Mouse (Mus musculus) CH12.LX (cell line): ENCODE measurements around the gene Wnt5b. TPM values are rescaled to one million over a fixed set of nuclear protein-coding genes. Genes with fewer than 3 reads are reported as not detected.
A peak's percentile ranks its signal among the peaks of the same experiment; 100 is the strongest.

Experiments used
- DNase-seq: peaks from one replicate; pipeline ENCODE4 v3.0.0-alpha.2; 2013; ENCODE audit errors: extremely low read depth
- H3K27ac ChIP-seq: 2 replicates; pipeline ENCODE4 v1.5.1; 2012; ENCODE audit warnings: low read depth, mild to moderate bottlenecking, control low read depth, moderate library complexity; ENCODE audit not compliant: insufficient read depth
- H3K27me3 ChIP-seq: replicated peaks from 2 replicates; pipeline ENCODE3; 2012; ENCODE audit warnings: inconsistent platforms
- H3K36me3 ChIP-seq, 2 experiments: replicated peaks in 1 of 2; 2 replicates each; pipeline versions ENCODE3 to v1.6.1; 2012; ENCODE audit warnings: inconsistent platforms in 1 of 2, low read length in 1 of 2, mild to moderate bottlenecking in 1 of 2, mixed read lengths in 1 of 2, moderate library complexity in 1 of 2; ENCODE audit not compliant: control insufficient read depth in 1 of 2, insufficient read depth in 1 of 2
- H3K4me1 ChIP-seq, 2 experiments: 2 replicates each; pipeline ENCODE4 v1.6.1; 2012; ENCODE audit warnings: inconsistent platforms in 1 of 2, moderate library complexity in 1 of 2; ENCODE audit not compliant: insufficient read depth in 2 of 2, control insufficient read depth in 1 of 2
- H3K4me2 ChIP-seq: 2 replicates; pipeline ENCODE4 v1.6.1; 2012; ENCODE audit warnings: low read depth, mild to moderate bottlenecking, control low read depth; ENCODE audit not compliant: poor library complexity, insufficient read depth, severe bottlenecking
- H3K4me3 ChIP-seq, 3 experiments: fragments of 150-350 bp in 1 of 3; sonication (generic) in 1 of 3; replicated peaks in 1 of 3; 2 replicates each; pipeline versions ENCODE3 to v1.5.1; 2011 to 2012; ENCODE audit warnings: low read depth in 2 of 3, low read length in 2 of 3, mild to moderate bottlenecking in 2 of 3, moderate library complexity in 2 of 3, control low read depth in 1 of 3, improper control_type of control experiment in 1 of 3, inconsistent platforms in 1 of 3, mixed read lengths in 1 of 3; ENCODE audit not compliant: poor library complexity in 1 of 3
- H3K79me2 ChIP-seq: replicated peaks from 2 replicates; pipeline ENCODE4 v1.6.1; 2012; ENCODE audit warnings: mild to moderate bottlenecking, moderate library complexity; ENCODE audit not compliant: control insufficient read depth, poor library complexity, insufficient read depth, severe bottlenecking; ENCODE audit errors: extremely low read depth
- H3K9ac ChIP-seq: 2 replicates; pipeline ENCODE4 v1.6.1; 2012; ENCODE audit warnings: low read depth, mild to moderate bottlenecking, control low read depth, moderate library complexity; ENCODE audit not compliant: insufficient read depth
- H3K9me3 ChIP-seq: replicated peaks from 2 replicates; pipeline ENCODE3; 2012; ENCODE audit warnings: low read length, inconsistent platforms, mixed read lengths
- CHD2 ChIP-seq: IDR thresholded peaks from 2 replicates; pipeline ENCODE4 v1.6.1; 2011; ENCODE audit warnings: low read length, improper control_type of control experiment
- CTCF ChIP-seq, 2 experiments: IDR thresholded peaks in 1 of 2; conservative IDR thresholded peaks in 1 of 2; 2 replicates each; pipeline ENCODE4 v1.5.1; 2011 to 2012; ENCODE audit warnings: low read depth in 2 of 2, low read length in 2 of 2, improper control_type of control experiment in 1 of 2, inconsistent platforms in 1 of 2, mild to moderate bottlenecking in 1 of 2, moderate library complexity in 1 of 2
- ELF1 ChIP-seq: IDR thresholded peaks from 2 replicates; pipeline ENCODE4 v1.6.1; 2014; ENCODE audit warnings: low read depth, mild to moderate bottlenecking, inconsistent platforms, low read length, improper control_type of control experiment
- HCFC1 ChIP-seq: IDR thresholded peaks from 2 replicates; pipeline ENCODE4 v1.6.1; 2012; ENCODE audit warnings: low read depth, mild to moderate bottlenecking, inconsistent platforms, low read length, improper control_type of control experiment
- JUN ChIP-seq: IDR thresholded peaks from 2 replicates; pipeline ENCODE4 v1.6.1; 2011; ENCODE audit warnings: low read depth, mild to moderate bottlenecking, low read length, improper control_type of control experiment, moderate library complexity; ENCODE audit not compliant: insufficient read depth
- JUND ChIP-seq: conservative IDR thresholded peaks from 2 replicates; pipeline ENCODE4 v1.6.1; 2011; ENCODE audit warnings: low read depth, low read length, improper control_type of control experiment
- MAX ChIP-seq: IDR thresholded peaks from 2 replicates; pipeline ENCODE4 v1.6.1; 2011; ENCODE audit warnings: low read length, improper control_type of control experiment
- MEF2A ChIP-seq: IDR thresholded peaks from 2 replicates; pipeline ENCODE4 v1.6.1; 2014; ENCODE audit warnings: low read depth, mild to moderate bottlenecking, inconsistent platforms, low read length, improper control_type of control experiment, borderline replicate concordance
- MYC ChIP-seq: IDR thresholded peaks from 2 replicates; pipeline ENCODE4 v1.6.1; 2011; ENCODE audit warnings: low read depth, mild to moderate bottlenecking, improper control_type of control experiment, low read length
- NRF1 ChIP-seq: IDR thresholded peaks from 2 replicates; pipeline ENCODE4 v1.6.1; 2014; ENCODE audit warnings: low read depth, mild to moderate bottlenecking, inconsistent platforms, low read length, improper control_type of control experiment, moderate library complexity
- PAX5 ChIP-seq: IDR thresholded peaks from 2 replicates; pipeline ENCODE4 v1.6.1; 2012; ENCODE audit warnings: low read length, inconsistent platforms, mixed read lengths
- RCOR1 ChIP-seq: conservative IDR thresholded peaks from 2 replicates; pipeline ENCODE4 v1.6.1; 2012; ENCODE audit warnings: low read depth, mild to moderate bottlenecking, inconsistent platforms, low read length, improper control_type of control experiment
- SIN3A ChIP-seq: IDR thresholded peaks from 2 replicates; pipeline ENCODE4 v1.6.1; 2012; ENCODE audit warnings: low read length, improper control_type of control experiment, inconsistent platforms
- TCF12 ChIP-seq: IDR thresholded peaks from 2 replicates; pipeline ENCODE4 v1.6.1; 2014; ENCODE audit warnings: low read depth, mild to moderate bottlenecking, inconsistent platforms, low read length, improper control_type of control experiment
- ZC3H11A ChIP-seq: IDR thresholded peaks from 2 replicates; pipeline ENCODE4 v1.6.1; 2012; ENCODE audit warnings: low read depth, mild to moderate bottlenecking, inconsistent platforms, low read length, improper control_type of control experiment
- ZKSCAN1 ChIP-seq: IDR thresholded peaks from 2 replicates; pipeline ENCODE4 v1.6.1; 2012; ENCODE audit warnings: low read depth, inconsistent platforms, low read length, improper control_type of control experiment, borderline replicate concordance
- dilution Hi-C: fragments of 300-500 bp; cut with MboI; formaldehyde crosslinking; loops from 2 replicates; pipeline ENCODE4 v1.14.3; 2020; ENCODE audit warnings: low sequenced_read_pairs; ENCODE audit not compliant: extremely low pct_unique_long_range_greater_than_20kb, extremely low pct_ligation_motif_present
- in situ Hi-C: fragments of 300-500 bp; cut with MboI; formaldehyde crosslinking; loops from 3 replicates; pipeline ENCODE4 v1.14.3; 2019; ENCODE audit warnings: low sequenced_read_pairs, low pct_ligation_motif_present, low pct_unique_long_range_greater_than_20kb, mixed read lengths
- polyA plus RNA-seq: library from polyadenylated mRNA; unstranded; fragments of >175 nt; gene quantifications from 2 replicates; pipeline ENCODE4 v1.2.1, GENCODE M21; 2012; ENCODE audit warnings: low read depth; ENCODE audit not compliant: insufficient read length
- total RNA-seq, 2 experiments: library from RNA; depleted of rRNA; stranded (reverse); fragments of 300-350 nt in 1 of 2; fragments of >200 nt in 1 of 2; gene quantifications; 2 replicates each; pipeline ENCODE4 v1.2.3; 2012 to 2014

The Wnt5b gene
- total and polyA plus RNA-seq, 3 experiments, result 1.2 to 2.0 (median 1.5) TPM

- DNase-seq, result no peak
- dilution Hi-C loops (no loop called here), in situ Hi-C loops (no loop called here)
- H3K27ac ChIP-seq, result no peak overlapping the region
- no peaks in the 10 kb centered on the region for H3K27me3 ChIP-seq
- H3K4me3 ChIP-seq, result no peak overlapping the region
- H3K4me2 ChIP-seq, result no peak overlapping the region
- TF ChIP-seq JUN, result no peak
- TF ChIP-seq MAX, result no peak
- no peak for TF ChIP-seq ELF1
- TF ChIP-seq PAX5, result no peak
- no peak for TF ChIP-seq JUND
- TF ChIP-seq TCF12, result no peak
- no peak for TF ChIP-seq ZKSCAN1
- no peak for TF ChIP-seq ZC3H11A
- TF ChIP-seq MEF2A, result no peak
- peaks cover 4% of the 10 kb centered on the region for H3K9me3 ChIP-seq
- H3K79me2 ChIP-seq, result no peaks in the 10 kb centered on the region
- H3K4me1 ChIP-seq, result no peaks in the 10 kb centered on the region
- H3K9ac ChIP-seq, result no peak overlapping the region
- no peaks in the 10 kb centered on the region for H3K36me3 ChIP-seq
Observed at GRCm38 (mm10) chr6:119558855-119559254, 14.7 kb upstream of the Wnt5b start.

- Histone ChIP-seq H3K9me3 (peaks cover 4% of the 10 kb centered on the region), H3K9ac (no peak overlapping the region), H3K36me3 (no peaks in the 10 kb centered on the region), H3K4me1 (no peaks in the 10 kb centered on the region), H3K4me2 (no peak overlapping the region), H3K4me3 (no peak overlapping the region), H3K27ac (no peak overlapping the region), H3K79me2 (no peaks in the 10 kb centered on the region), H3K27me3 (no peaks in the 10 kb centered on the region)
- TF ChIP-seq CTCF (conservative IDR thresholded peaks at IDR 0.05 in 1 of 2, IDR thresholded peaks at IDR 0.05 in 1 of 2; ENCODE audit: low read depth in 2 of 2, low read length in 2 of 2) (peak in 1 of 2 experiments; percentile 36; a peak in 2 of 4 replicates), SIN3A (no peak), ZC3H11A (no peak)
- DNase-seq, result no peak
- in situ Hi-C loops (no loop called here), dilution Hi-C loops (no loop called here)
Observed at GRCm38 (mm10) chr6:119554439-119554838, 10.3 kb upstream of the Wnt5b start.

- in situ Hi-C loops (no loop called here), dilution Hi-C loops (no loop called here)
- no peaks in the 10 kb centered on the region for H3K79me2 ChIP-seq
- DNase-seq, result no peak
- no peak overlapping the region for H3K4me3 ChIP-seq
- H3K36me3 ChIP-seq, result no peaks in the 10 kb centered on the region
- H3K4me2 ChIP-seq, result no peak overlapping the region
- no peaks in the 10 kb centered on the region for H3K27me3 ChIP-seq
- H3K9ac ChIP-seq, result no peak overlapping the region
- H3K27ac ChIP-seq, result no peak overlapping the region
- TF ChIP-seq NRF1 (no peak), MYC (no peak), RCOR1 (no peak), ZC3H11A (no peak), HCFC1 (no peak), CHD2 (no peak)
- H3K4me1 ChIP-seq, result no peaks in the 10 kb centered on the region
- H3K9me3 ChIP-seq, result peaks cover 2% of the 10 kb centered on the region
Observed at GRCm38 (mm10) chr6:119544518-119544864, 344 bp upstream of the Wnt5b start.
